Mouse (Mus musculus): Measurements from ENCODE around the gene Gm49352. TPM values are rescaled to one million over a fixed set of nuclear protein-coding genes. Genes with fewer than 3 reads are reported as not detected.
"Not testable (repeated sequence)": the region's sequence is repeated elsewhere in the genome, so short reads cannot be mapped to it uniquely, and the experiment has no call there.

The Gm49352 gene
- not detected in 2 replicates for polyA plus RNA-seq (2014; fragmentation: Nextera tagmentation; extraction: Ambion mirVana)

GRCm38 (mm10) chr13:61568074-61568473 is at the start of gene Gm49352:
Gene Gm49352 (minus strand): TSS chr13:61568174.
- not testable (repeated sequence) for H3K36me3 ChIP-seq (ENCODE audit: control insufficient read depth, insufficient read depth, low read length); H3K4me2 ChIP-seq; ATAC-seq (replicated peaks; ENCODE audit: insufficient number of reproducible peaks, low FRiP score, low TSS enrichment); H3K4me1 ChIP-seq (ENCODE audit: control insufficient read depth, insufficient read depth, low read length); H3K9ac ChIP-seq (ENCODE audit: low read depth, low read length); H3K27ac ChIP-seq (ENCODE audit: low read depth, low read length); H3K9me3 ChIP-seq (replicated peaks; ENCODE audit: control insufficient read depth, low read length); H3K27me3 ChIP-seq (ENCODE audit: control insufficient read depth, insufficient read depth, low read length); H3K4me3 ChIP-seq (ENCODE audit: low read depth, low read length)
- 24% methylated on average over 1 of the region's 1 CpGs for WGBS (ENCODE audit: insufficient replicate concordance)

DNA sequence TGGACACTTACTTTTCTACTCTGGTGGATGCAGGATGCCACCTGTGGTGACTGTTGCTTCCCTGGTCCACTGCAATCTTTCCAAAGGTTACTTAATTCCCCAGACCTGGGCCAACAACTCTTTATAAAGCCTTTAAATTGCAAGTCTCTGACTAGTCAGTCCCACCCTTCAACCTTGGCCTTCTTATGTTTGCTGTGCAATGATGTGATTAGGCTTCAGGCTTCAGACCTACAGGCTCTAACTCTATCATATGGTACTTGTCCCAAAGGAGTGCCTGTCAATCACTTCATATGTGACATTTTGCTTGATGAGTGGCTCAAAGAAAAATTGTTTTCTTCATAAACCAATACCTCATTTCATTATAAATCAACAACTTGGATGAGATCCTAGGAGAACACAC is 2.1 kb upstream of the Gm49352 start, which contains the start of gene Cts3:
Gene Cts3 (minus strand): TSS at position 101 of the 400 bp plus-strand sequence.
- H3K27me3 ChIP-seq (ENCODE audit: control insufficient read depth, insufficient read depth, low read length): no peaks in the 10 kb centered on the region
- no peaks in the 10 kb centered on the region for H3K36me3 ChIP-seq (ENCODE audit: control insufficient read depth, insufficient read depth, low read length)
- H3K4me3 ChIP-seq (ENCODE audit: low read depth, low read length): no peak within 1 kb of the TSS
- no peaks in the 10 kb centered on the region for H3K4me1 ChIP-seq (ENCODE audit: control insufficient read depth, insufficient read depth, low read length)
- H3K4me2 ChIP-seq: no peak within 1 kb of the TSS
- H3K27ac ChIP-seq (ENCODE audit: low read depth, low read length): no peak within 1 kb of the TSS
- ATAC-seq (replicated peaks; ENCODE audit: insufficient number of reproducible peaks, low FRiP score, low TSS enrichment): no peak
- no peak within 1 kb of the TSS for H3K9ac ChIP-seq (ENCODE audit: low read depth, low read length)
- peaks cover 3% of the 10 kb centered on the region for H3K9me3 ChIP-seq (replicated peaks; ENCODE audit: control insufficient read depth, low read length)

DNA sequence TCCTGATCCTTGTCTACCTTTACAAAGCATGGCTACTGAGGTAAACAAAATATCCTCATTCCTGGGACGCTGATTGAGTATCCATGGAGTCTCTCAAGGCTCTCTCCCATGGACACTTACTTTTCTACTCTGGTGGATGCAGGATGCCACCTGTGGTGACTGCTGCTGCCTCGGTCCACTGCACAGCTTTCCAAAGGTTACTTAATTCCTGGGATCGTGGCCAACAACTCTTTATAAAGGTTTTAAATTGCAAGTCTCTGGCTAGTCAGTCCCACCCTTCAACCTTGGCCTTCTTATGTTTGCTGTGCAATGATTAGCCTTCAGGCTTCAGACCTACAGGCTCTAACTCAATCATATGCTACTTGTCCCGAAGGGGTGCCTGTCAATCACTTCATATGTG is 26.3 kb downstream of the Gm49352 start, which contains the start of gene Ctsm:
Gene Ctsm (minus strand): TSS at position 209 of the 400 bp plus-strand sequence.
- H3K9ac ChIP-seq (ENCODE audit: low read depth, low read length): no peak within 1 kb of the TSS
- H3K36me3 ChIP-seq (ENCODE audit: control insufficient read depth, insufficient read depth, low read length): no peaks in the 10 kb centered on the region
- WGBS (ENCODE audit: insufficient replicate concordance): 65% methylated on average over 4 of the region's 4 CpGs
- no peak within 1 kb of the TSS for H3K4me3 ChIP-seq (ENCODE audit: low read depth, low read length)
- H3K4me1 ChIP-seq (ENCODE audit: control insufficient read depth, insufficient read depth, low read length): no peaks in the 10 kb centered on the region
- no peaks in the 10 kb centered on the region for H3K27me3 ChIP-seq (ENCODE audit: control insufficient read depth, insufficient read depth, low read length)
- no peak for ATAC-seq (replicated peaks; ENCODE audit: insufficient number of reproducible peaks, low FRiP score, low TSS enrichment)
- peaks cover 7% of the 10 kb centered on the region; the same call in 1 of the 2 replicates for H3K9me3 ChIP-seq (replicated peaks; ENCODE audit: control insufficient read depth, low read length)
- H3K4me2 ChIP-seq: no peak within 1 kb of the TSS
- no peak within 1 kb of the TSS for H3K27ac ChIP-seq (ENCODE audit: low read depth, low read length)

Other genes with a start within 250 kb of the Gm49352 start
- not detected in 2 replicates for gene Cts7, start 210.0 kb downstream of the Gm49352 start, polyA plus RNA-seq (2014; fragmentation: Nextera tagmentation; extraction: Ambion mirVana)
- not detected in 2 replicates for gene Ctsm, start 26.3 kb downstream of the Gm49352 start, polyA plus RNA-seq (2014; fragmentation: Nextera tagmentation; extraction: Ambion mirVana)
- not detected in 2 replicates for gene Cts3, start 2.0 kb upstream of the Gm49352 start, polyA plus RNA-seq (2014; fragmentation: Nextera tagmentation; extraction: Ambion mirVana)

All from heart, embryonic 11.5 days (tissue).